Mouse (Mus musculus): ENCODE measurements around the gene Yrdc.

The Yrdc gene

DNA sequence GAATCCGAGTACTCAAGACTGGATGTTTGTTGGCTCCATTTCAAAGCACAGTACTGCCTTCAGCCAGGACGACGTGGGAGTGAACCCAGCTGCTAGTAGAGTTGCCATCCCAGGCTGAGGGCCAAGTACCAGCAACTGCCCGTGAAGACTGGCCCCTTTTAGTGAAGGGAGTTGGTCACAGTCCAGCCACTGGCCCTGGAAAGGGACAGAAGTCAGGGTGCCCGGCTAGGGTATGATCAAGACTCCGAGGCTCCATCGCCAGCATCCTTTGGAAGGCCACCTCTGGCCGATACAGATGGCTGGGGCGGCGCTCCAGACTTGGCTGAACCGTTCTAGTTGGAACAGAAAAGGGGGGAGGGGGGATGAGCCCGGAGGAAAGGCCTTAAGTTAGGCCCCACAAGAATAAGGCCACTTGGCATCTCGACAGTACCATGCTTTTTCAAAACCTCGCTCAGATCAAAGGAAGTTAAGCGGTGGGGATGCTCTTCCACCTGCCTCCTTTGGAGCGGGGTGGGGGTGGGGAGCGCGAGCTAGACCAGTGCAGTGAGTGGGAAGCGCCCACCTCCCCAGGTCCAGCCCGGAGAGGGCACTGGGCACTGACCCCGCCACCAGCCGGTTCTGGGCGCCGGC is 733 bp upstream of the Yrdc start:
- 1% methylated on average over 24 of the region's 24 CpGs for WGBS

DNA sequence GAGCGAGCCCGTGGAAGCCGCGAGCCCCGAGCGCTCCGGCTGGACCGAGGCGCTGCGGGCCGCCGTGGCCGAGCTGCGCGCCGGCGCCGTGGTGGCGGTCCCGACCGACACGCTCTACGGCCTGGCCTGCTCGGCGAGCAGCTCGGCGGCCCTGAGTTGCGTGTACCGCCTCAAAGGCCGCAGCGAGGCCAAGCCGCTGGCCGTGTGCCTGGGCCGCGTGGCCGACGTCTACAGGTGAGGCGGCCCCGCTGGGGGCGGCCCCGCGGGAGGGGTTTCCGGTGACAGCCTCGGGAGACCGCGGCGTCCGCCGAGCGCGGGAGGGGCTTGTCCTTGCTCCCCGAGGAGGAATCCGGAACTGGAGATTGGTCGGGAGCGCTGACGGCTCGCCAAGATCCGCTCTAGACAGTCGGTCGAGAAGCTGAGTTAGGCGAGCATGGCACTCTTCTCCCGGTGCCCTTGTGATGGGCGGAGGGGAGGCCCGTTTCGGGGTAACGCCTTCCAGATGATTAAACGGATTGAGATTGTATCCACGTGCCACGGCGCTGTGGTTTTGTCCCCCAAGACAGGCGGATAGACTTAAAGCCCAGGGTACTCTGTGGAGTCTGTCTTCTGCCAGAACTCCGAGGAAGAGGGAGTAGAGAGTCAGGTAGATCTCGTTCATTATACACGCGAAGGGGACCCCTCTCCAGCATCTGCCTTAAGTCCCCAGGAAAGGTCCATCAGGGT is 617 bp downstream of the Yrdc start, which contains the start of gene 1110065P20Rik:
TSS of gene 1110065P20Rik (minus strand) at position 264 of the 726 bp plus-strand sequence.
- WGBS: under 1% methylated on average over 75 of the region's 75 CpGs

DNA sequence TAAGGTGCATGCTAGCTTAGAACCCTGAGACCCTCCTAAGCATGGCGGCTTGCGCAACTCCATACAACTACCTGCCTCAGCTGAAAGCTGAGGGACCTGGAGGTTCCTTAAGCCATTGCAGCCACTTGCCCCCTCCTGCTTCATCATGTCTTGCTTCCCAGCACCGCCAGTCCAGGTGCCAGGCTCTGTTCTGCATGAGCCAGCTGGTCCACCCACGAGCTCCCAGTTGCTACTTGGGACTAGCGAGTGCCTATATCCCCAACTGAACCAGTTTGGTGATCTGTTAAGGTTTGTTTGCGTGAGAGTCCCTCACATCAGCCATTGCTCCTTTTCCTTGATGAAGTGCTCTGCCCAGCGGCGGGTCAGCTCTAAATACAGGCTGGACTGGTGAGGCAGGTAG is 5.8 kb downstream of the Yrdc start:
- 77% methylated on average over 8 of the region's 8 CpGs for WGBS

DNA sequence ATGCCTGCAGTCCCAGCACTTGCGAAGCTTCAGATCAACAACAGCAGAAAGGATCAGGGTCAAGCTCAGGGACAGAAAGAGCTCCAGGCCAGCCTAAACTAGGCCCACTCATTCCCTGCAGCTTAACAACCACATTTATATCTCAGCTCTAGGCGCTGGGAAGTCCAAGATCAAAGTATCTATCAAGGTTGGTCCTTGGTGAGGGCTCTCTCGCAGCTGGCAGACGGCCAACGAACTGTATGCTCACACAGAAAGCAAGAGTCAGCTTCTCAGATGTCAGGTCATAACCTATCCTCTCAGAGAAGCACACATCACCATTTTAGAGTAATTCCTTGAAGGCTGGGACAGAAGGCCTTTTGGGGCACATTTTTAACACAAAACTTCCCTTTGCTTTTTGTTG is 7.9 kb downstream of the Yrdc start:
- WGBS: 79% methylated on average over 5 of the region's 5 CpGs

DNA sequence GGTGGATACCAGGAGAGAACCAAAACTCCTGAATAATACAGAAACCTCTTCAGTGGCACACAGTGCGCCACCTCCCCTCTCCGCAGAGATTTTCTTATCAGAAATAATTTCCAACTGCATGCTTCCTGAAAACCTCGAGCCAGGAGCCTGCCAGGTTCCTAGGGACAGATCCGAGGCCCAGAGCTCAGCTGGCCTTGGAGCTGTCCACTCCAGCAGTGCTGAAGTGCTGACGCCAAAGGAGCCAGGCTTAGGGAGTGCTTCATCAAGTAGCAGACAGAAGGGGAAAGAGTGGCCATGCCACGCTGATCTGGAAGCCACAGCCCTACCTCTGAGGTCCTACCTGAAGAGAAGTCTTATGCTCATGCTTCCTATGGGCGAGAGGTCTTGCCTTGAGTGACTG is 10.0 kb downstream of the Yrdc start:
- whole genome bisulfite sequencing: 21% methylated on average over 7 of the region's 7 CpGs

DNA sequence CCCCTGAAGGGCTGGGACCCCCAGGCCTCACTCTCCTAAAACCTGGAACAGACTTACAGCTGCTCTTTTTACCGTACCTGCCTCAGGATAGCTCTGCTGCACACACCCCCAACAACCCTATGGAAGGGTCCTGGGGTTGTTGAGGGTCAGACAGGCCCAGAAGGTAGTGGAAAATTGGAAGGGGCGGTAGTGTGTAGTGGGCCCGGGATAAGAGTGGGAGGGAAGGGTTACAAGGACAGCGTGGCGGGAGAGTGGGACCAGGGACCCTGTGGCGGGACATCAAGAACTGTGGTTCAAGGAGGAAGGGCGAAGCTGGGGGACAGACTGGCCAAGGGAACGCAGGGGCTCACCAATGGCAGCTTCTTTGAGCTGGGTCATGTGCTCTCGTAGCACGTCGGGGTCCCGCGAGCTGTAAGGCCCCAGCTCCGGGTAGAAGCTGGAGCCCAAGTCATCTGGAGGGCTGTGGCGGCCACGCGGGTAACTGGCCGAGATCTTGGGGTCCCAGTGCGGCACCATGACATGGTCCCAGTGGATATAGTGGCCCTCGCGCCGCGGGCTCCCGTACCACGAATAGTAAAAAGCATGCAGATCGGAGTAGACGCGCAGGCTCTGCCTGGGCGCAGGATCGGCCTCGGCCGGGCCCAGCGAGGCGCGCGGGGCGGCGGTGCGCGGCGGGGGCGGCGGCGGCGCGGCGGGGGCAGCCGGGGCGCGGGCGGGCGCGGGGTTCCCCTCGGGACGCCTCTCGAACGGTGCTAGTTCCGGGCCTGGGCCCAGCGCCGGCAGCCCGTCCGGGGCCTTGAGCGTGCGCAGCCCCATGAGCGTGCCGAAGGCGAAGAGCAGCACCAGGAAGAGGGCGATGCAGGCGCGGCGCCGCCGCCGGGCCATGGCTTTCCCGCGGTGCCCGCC is 11.1 kb downstream of the Yrdc start, which contains the start of gene Maneal:
TSS of gene Maneal (minus strand) at position 889 of the 906 bp plus-strand sequence.
- 2% methylated on average over 56 of the region's 77 CpGs for WGBS

DNA sequence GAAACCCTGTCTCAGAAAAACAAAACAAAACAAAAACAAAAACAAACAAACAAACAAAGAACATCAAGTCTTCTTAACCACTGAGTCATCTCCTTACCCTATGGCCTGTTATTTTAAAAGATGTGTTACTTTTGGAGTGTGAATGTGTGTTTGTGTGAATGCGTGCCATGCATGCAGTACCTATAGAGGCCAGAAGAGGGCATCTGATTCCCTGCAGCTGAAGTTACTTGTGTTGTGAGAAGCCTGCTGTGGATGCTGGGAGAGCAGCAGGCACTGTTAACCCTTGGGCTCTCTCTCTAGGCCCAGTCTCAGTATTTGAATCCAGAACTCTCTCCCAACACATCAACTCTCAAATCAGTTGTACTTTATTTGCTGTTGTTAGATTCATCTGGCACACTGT is 22.2 kb downstream of the Yrdc start:
- WGBS: 97% methylated on average over 1 of the region's 1 CpGs

DNA sequence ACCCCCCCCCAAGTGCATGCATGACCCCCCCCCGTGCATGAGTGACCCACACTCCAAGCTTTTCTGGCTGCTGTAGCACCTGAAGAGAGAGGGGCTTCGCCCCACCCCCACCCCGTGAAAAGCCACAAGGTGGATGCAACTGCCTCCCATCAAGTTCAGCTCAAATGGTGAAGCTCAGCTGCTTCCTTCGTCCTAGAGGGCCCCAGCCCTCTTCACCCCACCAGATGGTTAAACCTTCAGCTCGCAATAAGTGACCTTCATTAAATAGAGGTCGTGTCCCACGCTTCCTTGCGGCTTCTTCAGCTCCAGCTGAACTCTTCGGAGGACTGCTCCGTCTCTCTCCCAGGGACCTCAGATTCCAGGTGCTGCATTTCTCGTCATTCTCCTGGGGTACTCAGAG is 30.1 kb downstream of the Yrdc start, which contains the start of gene Epha10:
TSS of gene Epha10 (plus strand) at position 301 of the 400 bp plus-strand sequence.
- WGBS: 6% methylated on average over 11 of the region's 11 CpGs

DNA sequence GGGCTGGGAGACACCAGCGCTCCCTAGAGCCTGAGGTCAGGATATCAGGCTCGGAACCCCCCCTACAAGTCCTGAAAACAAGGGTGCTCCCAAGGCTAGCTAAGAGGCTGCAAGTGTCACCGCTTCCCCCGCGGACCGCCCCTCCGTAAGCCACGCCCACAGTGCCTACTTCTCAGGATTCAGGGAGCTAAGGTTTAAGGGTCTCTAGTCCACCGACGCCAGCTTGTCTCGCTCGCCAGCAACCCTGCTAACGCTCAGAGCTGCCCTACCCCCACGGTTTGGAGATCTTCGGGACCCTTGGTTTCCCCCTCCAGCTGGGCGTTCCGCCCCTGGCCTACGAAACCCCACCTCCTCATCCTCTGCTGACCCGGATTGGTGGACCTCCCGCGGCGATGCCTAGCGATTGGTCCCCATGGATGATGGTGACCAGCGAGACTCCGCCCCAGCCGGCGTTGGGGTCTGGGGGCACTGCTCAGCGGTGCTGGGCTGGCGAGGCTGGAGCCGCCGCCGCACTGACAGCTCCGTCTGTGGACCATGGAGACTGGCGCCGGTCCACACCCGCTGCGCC is 30.9 kb downstream of the Yrdc start:
- 1% methylated on average over 37 of the region's 37 CpGs for WGBS

DNA sequence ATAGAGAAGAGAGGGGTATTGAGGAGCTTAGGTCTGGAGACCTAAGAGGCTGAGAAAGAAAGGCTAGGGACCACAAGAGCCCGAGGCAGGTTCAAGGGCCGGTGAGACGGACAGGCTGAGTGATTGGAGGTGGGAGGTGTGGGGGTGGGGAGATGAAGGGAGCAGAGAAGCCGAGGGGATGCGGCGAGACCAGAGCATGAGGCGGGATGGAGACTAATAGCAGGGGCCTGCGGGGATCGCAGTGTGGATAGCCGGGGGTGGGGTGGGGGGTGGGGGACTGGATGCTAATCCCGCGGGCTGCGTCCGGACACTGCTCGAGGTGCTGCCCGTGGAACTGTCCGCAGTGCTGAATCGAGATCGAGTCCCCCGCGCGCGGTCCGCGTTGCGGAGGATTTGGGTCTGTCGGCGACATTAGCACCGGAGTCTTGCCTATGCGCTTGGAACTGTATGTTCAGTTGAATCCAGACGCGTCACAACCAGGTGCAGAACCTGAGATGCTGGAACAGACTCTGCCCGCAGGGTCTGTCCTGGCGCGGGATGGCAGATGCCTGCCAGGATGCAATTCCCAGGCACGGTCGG is 31.8 kb downstream of the Yrdc start:
- WGBS: 2% methylated on average over 37 of the region's 37 CpGs

DNA sequence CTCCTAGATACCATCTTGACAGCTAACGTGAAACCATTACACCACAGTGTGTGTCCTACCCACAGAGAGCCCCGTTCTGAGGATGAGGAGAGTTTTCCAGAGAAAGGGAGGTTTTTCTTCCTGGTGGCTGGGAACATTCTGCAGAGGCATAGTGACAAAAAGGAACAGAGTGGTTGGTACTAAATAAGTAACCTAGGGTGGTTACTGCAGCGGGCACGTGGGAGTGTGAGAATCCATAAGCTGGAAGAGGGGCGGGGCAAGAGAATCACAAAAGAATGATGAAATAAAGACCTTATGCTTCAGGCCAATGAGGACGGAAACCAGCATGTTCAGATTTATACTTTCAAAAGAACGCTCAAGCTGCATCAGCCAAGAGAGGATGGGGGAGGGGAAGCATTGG is 38.2 kb downstream of the Yrdc start:
- WGBS: 41% methylated on average over 7 of the region's 7 CpGs

DNA sequence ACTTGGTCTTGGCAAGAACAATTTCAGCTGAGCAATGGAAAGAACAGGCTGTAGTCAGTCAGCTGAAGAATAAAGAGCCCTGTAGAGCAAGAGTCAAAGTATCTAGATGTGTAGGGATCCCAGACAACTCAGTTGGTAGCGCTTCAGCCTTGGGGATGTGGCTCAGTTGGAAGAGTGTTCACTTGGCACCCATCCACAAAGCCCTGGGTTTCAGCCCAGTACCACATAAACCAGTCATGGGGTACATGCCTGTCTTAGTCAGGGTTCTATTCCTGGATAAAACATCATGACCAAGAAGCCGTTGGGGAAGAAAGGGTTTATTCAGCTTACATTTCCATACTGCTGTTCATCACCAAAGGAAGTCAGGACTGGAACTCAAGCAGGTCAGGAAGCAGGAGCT is 39.5 kb downstream of the Yrdc start:
- WGBS: 42% methylated on average over 2 of the region's 2 CpGs

DNA sequence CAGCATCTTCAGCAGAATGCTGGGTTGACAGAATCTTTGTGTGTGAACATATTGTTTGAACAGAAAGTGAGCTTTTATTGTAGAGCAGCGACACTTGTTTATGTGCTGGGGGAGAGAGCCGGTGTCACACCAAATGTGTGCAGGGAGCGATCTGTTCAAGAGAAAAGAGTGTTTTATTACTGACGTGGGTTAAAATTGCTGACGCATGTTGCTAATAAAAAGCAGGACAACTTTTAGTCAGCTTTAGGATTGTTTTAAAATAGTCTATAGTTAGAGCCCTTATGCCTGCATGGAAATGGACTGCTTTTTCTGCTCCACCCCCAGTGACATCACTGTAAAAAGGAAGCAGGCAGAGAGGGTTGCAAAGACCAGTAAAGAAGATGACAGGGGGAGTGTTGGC is 40.4 kb downstream of the Yrdc start:
- WGBS: 33% methylated on average over 5 of the region's 5 CpGs

DNA sequence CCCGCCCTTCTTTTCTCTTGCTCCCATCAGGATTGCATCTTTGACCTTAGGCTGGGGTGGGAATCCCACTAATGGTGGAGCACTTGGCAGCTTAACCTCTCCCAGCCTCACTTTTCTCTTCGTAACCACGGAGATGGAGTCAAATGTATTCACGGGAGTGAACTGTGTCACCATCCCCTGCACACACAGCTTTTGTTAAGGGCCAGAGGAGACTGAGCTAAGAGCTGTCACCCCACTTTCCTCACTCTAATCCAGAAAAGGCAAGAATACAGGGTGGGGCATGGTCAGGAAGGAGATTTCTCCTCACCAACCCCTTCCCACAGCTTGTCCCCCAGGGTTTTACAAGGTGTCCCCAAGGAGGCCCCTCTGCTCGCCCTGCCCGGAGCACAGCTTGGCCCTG is 43.3 kb downstream of the Yrdc start:
- 35% methylated on average over 6 of the region's 6 CpGs for WGBS

DNA sequence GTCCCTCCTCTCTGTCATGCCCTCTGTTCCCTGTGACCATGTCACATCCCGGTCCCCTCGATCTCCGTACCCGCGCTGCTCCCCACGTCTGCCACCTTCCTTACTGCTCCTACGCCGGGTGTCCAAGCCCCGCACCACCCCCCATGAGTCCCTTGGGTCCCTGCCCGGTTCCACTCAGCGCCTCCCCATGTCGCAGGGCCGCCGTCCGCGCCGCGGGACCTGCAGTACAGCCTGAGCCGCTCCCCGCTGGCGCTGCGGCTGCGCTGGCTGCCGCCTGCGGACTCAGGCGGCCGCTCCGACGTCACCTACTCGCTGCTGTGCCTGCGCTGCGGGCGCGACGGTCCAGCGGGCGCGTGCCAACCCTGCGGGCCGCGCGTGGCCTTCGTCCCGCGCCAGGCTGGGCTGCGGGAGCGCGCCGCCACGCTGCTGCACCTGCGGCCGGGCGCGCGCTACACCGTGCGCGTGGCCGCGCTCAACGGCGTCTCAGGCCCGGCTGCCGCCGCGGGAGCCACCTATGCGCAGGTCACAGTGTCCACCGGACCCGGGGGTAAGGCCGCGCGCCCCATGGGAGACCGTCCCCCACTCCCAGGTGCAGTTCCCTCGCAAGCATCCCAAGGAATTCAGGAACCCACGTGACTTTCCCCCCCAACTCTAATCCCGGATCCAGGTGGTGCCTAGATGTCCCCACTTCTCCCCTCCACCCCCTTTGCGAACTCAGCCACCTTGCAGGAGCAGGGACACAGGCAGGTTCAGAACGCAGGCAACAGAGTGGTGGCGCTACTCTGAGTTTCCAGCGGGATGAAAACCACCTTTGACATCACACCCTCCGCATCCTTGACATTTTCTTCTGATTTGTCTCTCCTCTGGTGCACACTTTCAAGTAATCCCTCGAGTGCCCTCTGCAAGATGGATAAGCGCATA is 44.3 kb downstream of the Yrdc start:
- 2% methylated on average over 83 of the region's 83 CpGs for WGBS

DNA sequence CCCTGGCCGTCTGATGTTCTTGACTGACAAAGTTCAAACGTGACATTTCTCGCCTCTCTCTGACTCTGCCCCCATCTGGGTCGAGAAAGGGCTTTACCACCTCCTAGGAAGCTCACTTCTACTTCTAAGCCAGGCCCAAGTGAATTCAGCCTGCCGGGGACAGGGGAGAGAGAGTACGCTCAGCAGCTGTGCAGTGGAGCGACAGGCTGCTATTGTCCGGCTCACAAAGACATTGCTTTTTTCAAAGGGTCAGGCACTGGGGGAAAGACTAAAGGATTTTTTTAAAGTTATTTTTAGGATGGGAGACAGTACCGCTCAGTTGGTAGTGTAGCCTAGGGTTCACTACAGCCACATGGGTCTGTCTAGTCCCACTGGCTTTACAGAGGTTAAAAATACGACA is 47.9 kb downstream of the Yrdc start:
- WGBS: 60% methylated on average over 10 of the region's 10 CpGs

DNA sequence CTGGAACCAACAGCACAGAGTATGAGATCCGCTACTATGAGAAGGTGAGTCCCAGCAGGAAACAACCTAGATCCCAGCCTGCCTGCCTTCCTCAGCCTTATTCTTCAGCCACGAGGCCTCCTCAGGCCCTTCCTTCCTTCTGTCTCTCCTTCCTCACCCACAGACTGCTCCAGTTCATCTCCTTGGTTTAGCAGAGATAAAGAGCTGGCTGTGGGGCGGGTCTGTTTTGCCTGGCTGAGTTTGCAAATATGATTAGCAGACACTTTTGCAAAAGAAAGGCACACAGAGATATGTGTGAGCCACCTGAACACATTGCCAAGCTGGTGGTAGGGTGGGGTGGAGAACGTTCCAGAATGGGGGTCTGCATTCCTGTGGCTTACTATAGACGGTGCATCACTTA is 49.4 kb downstream of the Yrdc start:
- WGBS: 74% methylated on average over 5 of the region's 5 CpGs

Data from cerebral cortex, adult 2 months (tissue).